Mouse (Mus musculus) neural tube, embryonic 11.5 days (tissue): ENCODE data around the gene Defb33. TPM values are rescaled to one million over a fixed set of nuclear protein-coding genes. Genes with fewer than 3 reads are reported as not detected.

ENCODE experiments used
- polyA plus RNA-seq: library from polyadenylated mRNA; unstranded; fragments of >200 nt; fragmentation: Nextera tagmentation; extraction: Ambion mirVana; gene quantifications from 2 replicates; pipeline ENCODE4 v1.2.1, GENCODE M21; 2014

Gene Defb33
- polyA plus RNA-seq, 1 experiment from 2014 or later: not detected

Other genes with a start within 250 kb of the Defb33 start
- gene Gm15056, start 10.0 kb downstream of the Defb33 start, polyA plus RNA-seq: not detected in 2 replicates
- gene Gm6040, start 29.4 kb downstream of the Defb33 start, polyA plus RNA-seq: not detected in 2 replicates
- not detected in 2 replicates for gene AY761185, start 52.0 kb downstream of the Defb33 start, polyA plus RNA-seq
- not detected in 2 replicates for gene Defa21, start 132.9 kb downstream of the Defb33 start, polyA plus RNA-seq
- gene Defa23, start 162.4 kb downstream of the Defb33 start, polyA plus RNA-seq: not detected in 2 replicates
- not detected in 2 replicates for gene Defa35, start 172.4 kb downstream of the Defb33 start, polyA plus RNA-seq
- gene Defa25, start 191.8 kb downstream of the Defb33 start, polyA plus RNA-seq: not detected in 2 replicates
- not detected in 2 replicates for gene Gm14851, start 203.4 kb downstream of the Defb33 start, polyA plus RNA-seq
- gene Defa30, start 242.0 kb downstream of the Defb33 start, polyA plus RNA-seq: not detected in 2 replicates